Mouse (Mus musculus): ENCODE measurements around the gene Vmn2r113.
"Not testable (repeated sequence)": the region's sequence is repeated elsewhere in the genome, so short reads cannot be mapped to it uniquely, and the experiment has no call there.

The Vmn2r113 gene

GRCm38 (mm10) chr17:22942684-22943083 lies at the start of gene Vmn2r113:
Gene Vmn2r113 (plus strand): TSS chr17:22942984.
- DNase-seq (ENCODE audit: low read depth, low spot score) = not testable (repeated sequence)

Data from skeletal muscle tissue, adult 2 months (tissue).